In genomic region chr17:31850457-31850980, GRCm38 (mm10) we compare ENCODE assay signal across 14 mouse cellular contexts.
"Had no signal": no experiment of that assay in that cellular context is flagged by ENCODE, and none has a peak within 500 bp of the region (broad histone marks: within the 10 kb centered on the region; RNA-seq: fewer than 3 reads in every experiment).

No protein-coding gene starts in this region.

- H3K27ac ChIP-seq: layer of hippocampus, adult 2 months; limb, embryonic 12.5 days; liver, embryonic 13.5 days; lung, embryonic 15.5 days; macrophage; midbrain, embryonic 12.5 days; neural tube, embryonic 13.5 days had no signal

- H3K9ac ChIP-seq: limb, embryonic 12.5 days; liver, embryonic 13.5 days; liver, postnatal 0 days; lung, embryonic 15.5 days; midbrain, embryonic 12.5 days; neural tube, embryonic 13.5 days had no signal

- DNase-seq: kidney, postnatal 4 days; liver; liver, embryonic 13.5 days; liver, postnatal 0 days; lung, postnatal 14 days; right cerebral cortex, postnatal 14 days had no signal

- ATAC-seq: liver, postnatal 0 days had no signal

- H3K27me3 ChIP-seq: limb, embryonic 12.5 days; lung, embryonic 15.5 days; midbrain, embryonic 12.5 days; neural tube, embryonic 13.5 days had no signal

- H3K4me3 ChIP-seq: layer of hippocampus, adult 2 months; limb, embryonic 12.5 days; liver, embryonic 13.5 days; lung, embryonic 15.5 days; megakaryocyte, embryonic 14.5 days; midbrain, embryonic 12.5 days; myocyte; neural tube, embryonic 13.5 days had no signal

- H3K9me3 ChIP-seq: limb, embryonic 12.5 days; liver, embryonic 13.5 days; lung, embryonic 15.5 days; megakaryocyte, embryonic 14.5 days; midbrain, embryonic 12.5 days; neural tube, embryonic 13.5 days had no signal

- H3K4me2 ChIP-seq: limb, embryonic 12.5 days; liver, embryonic 13.5 days; lung, embryonic 15.5 days; midbrain, embryonic 12.5 days; neural tube, embryonic 13.5 days had no signal
